Mouse (Mus musculus) CH12.LX (cell line): ENCODE measurements around the gene Setd2. TPM values are rescaled to one million over a fixed set of nuclear protein-coding genes. Genes with fewer than 3 reads are reported as not detected.

Source experiments
- DNase-seq: peaks from one replicate; pipeline ENCODE4 v3.0.0-alpha.2; 2013; ENCODE audit errors: extremely low read depth
- H3K27ac ChIP-seq: 2 replicates; pipeline ENCODE4 v1.5.1; 2012; ENCODE audit warnings: low read depth, mild to moderate bottlenecking, control low read depth, moderate library complexity; ENCODE audit not compliant: insufficient read depth
- H3K27me3 ChIP-seq: replicated peaks from 2 replicates; pipeline ENCODE3; 2012; ENCODE audit warnings: inconsistent platforms
- H3K36me3 ChIP-seq, 2 experiments: replicated peaks in 1 of 2; 2 replicates each; pipeline versions ENCODE3 to v1.6.1; 2012; ENCODE audit warnings: inconsistent platforms in 1 of 2, low read length in 1 of 2, mild to moderate bottlenecking in 1 of 2, mixed read lengths in 1 of 2, moderate library complexity in 1 of 2; ENCODE audit not compliant: control insufficient read depth in 1 of 2, insufficient read depth in 1 of 2
- H3K4me1 ChIP-seq, 2 experiments: 2 replicates each; pipeline ENCODE4 v1.6.1; 2012; ENCODE audit warnings: inconsistent platforms in 1 of 2, moderate library complexity in 1 of 2; ENCODE audit not compliant: insufficient read depth in 2 of 2, control insufficient read depth in 1 of 2
- H3K4me2 ChIP-seq: 2 replicates; pipeline ENCODE4 v1.6.1; 2012; ENCODE audit warnings: low read depth, mild to moderate bottlenecking, control low read depth; ENCODE audit not compliant: poor library complexity, insufficient read depth, severe bottlenecking
- H3K4me3 ChIP-seq, 3 experiments: fragments of 150-350 bp in 1 of 3; sonication (generic) in 1 of 3; replicated peaks in 1 of 3; 2 replicates each; pipeline versions ENCODE3 to v1.5.1; 2011 to 2012; ENCODE audit warnings: low read depth in 2 of 3, low read length in 2 of 3, mild to moderate bottlenecking in 2 of 3, moderate library complexity in 2 of 3, control low read depth in 1 of 3, improper control_type of control experiment in 1 of 3, inconsistent platforms in 1 of 3, mixed read lengths in 1 of 3; ENCODE audit not compliant: poor library complexity in 1 of 3
- H3K79me2 ChIP-seq: replicated peaks from 2 replicates; pipeline ENCODE4 v1.6.1; 2012; ENCODE audit warnings: mild to moderate bottlenecking, moderate library complexity; ENCODE audit not compliant: control insufficient read depth, poor library complexity, insufficient read depth, severe bottlenecking; ENCODE audit errors: extremely low read depth
- H3K9ac ChIP-seq: 2 replicates; pipeline ENCODE4 v1.6.1; 2012; ENCODE audit warnings: low read depth, mild to moderate bottlenecking, control low read depth, moderate library complexity; ENCODE audit not compliant: insufficient read depth
- H3K9me3 ChIP-seq: replicated peaks from 2 replicates; pipeline ENCODE3; 2012; ENCODE audit warnings: low read length, inconsistent platforms, mixed read lengths
- BHLHE40 ChIP-seq: IDR thresholded peaks from 2 replicates; pipeline ENCODE4 v1.6.1; 2011; ENCODE audit warnings: mild to moderate bottlenecking, low read depth, low read length, improper control_type of control experiment
- CHD1 ChIP-seq: IDR thresholded peaks from 2 replicates; pipeline ENCODE4 v1.6.1; 2012; ENCODE audit warnings: low read depth, low read length, improper control_type of control experiment, inconsistent platforms
- CHD2 ChIP-seq: IDR thresholded peaks from 2 replicates; pipeline ENCODE4 v1.6.1; 2011; ENCODE audit warnings: low read length, improper control_type of control experiment
- CTCF ChIP-seq, 2 experiments: IDR thresholded peaks in 1 of 2; conservative IDR thresholded peaks in 1 of 2; 2 replicates each; pipeline ENCODE4 v1.5.1; 2011 to 2012; ENCODE audit warnings: low read depth in 2 of 2, low read length in 2 of 2, improper control_type of control experiment in 1 of 2, inconsistent platforms in 1 of 2, mild to moderate bottlenecking in 1 of 2, moderate library complexity in 1 of 2
- E2F4 ChIP-seq: IDR thresholded peaks from 2 replicates; pipeline ENCODE4 v1.6.1; 2011; ENCODE audit warnings: low read depth, low read length, improper control_type of control experiment; ENCODE audit not compliant: insufficient replicate concordance
- ELF1 ChIP-seq: IDR thresholded peaks from 2 replicates; pipeline ENCODE4 v1.6.1; 2014; ENCODE audit warnings: low read depth, mild to moderate bottlenecking, inconsistent platforms, low read length, improper control_type of control experiment
- EP300 ChIP-seq: IDR thresholded peaks from 2 replicates; pipeline ENCODE4 v1.6.1; 2011; ENCODE audit warnings: low read length, improper control_type of control experiment
- IRF4 ChIP-seq: IDR thresholded peaks from 2 replicates; pipeline ENCODE4 v1.6.1; 2014; ENCODE audit warnings: low read depth, mild to moderate bottlenecking, inconsistent platforms, low read length, improper control_type of control experiment
- JUND ChIP-seq: conservative IDR thresholded peaks from 2 replicates; pipeline ENCODE4 v1.6.1; 2011; ENCODE audit warnings: low read depth, low read length, improper control_type of control experiment
- KAT2A ChIP-seq: IDR thresholded peaks from 2 replicates; pipeline ENCODE4 v1.6.1; 2012; ENCODE audit warnings: low read length, improper control_type of control experiment, inconsistent platforms; ENCODE audit not compliant: insufficient replicate concordance
- MAFK ChIP-seq: IDR thresholded peaks from 2 replicates; pipeline ENCODE4 v1.6.1; 2011; ENCODE audit warnings: low read length, improper control_type of control experiment; ENCODE audit not compliant: insufficient replicate concordance
- MAX ChIP-seq: IDR thresholded peaks from 2 replicates; pipeline ENCODE4 v1.6.1; 2011; ENCODE audit warnings: low read length, improper control_type of control experiment
- MAZ ChIP-seq: IDR thresholded peaks from 2 replicates; pipeline ENCODE4 v1.6.1; 2012; ENCODE audit warnings: low read depth, mild to moderate bottlenecking, inconsistent platforms, low read length, improper control_type of control experiment, moderate library complexity
- MEF2A ChIP-seq: IDR thresholded peaks from 2 replicates; pipeline ENCODE4 v1.6.1; 2014; ENCODE audit warnings: low read depth, mild to moderate bottlenecking, inconsistent platforms, low read length, improper control_type of control experiment, borderline replicate concordance
- MXI1 ChIP-seq: IDR thresholded peaks from 2 replicates; pipeline ENCODE4 v1.6.1; 2011; ENCODE audit warnings: mild to moderate bottlenecking, low read depth, low read length, improper control_type of control experiment
- MYC ChIP-seq: IDR thresholded peaks from 2 replicates; pipeline ENCODE4 v1.6.1; 2011; ENCODE audit warnings: low read depth, mild to moderate bottlenecking, improper control_type of control experiment, low read length
- NRF1 ChIP-seq: IDR thresholded peaks from 2 replicates; pipeline ENCODE4 v1.6.1; 2014; ENCODE audit warnings: low read depth, mild to moderate bottlenecking, inconsistent platforms, low read length, improper control_type of control experiment, moderate library complexity
- PAX5 ChIP-seq: IDR thresholded peaks from 2 replicates; pipeline ENCODE4 v1.6.1; 2012; ENCODE audit warnings: low read length, inconsistent platforms, mixed read lengths
- POLR2A ChIP-seq: IDR thresholded peaks from 2 replicates; pipeline ENCODE4 v1.6.1; 2011; ENCODE audit warnings: low read depth, mild to moderate bottlenecking, improper control_type of control experiment, low read length
- POLR2AphosphoS2 ChIP-seq: IDR thresholded peaks from 2 replicates; pipeline ENCODE4 v1.6.1; 2011; ENCODE audit warnings: low read depth, low read length, improper control_type of control experiment
- RAD21 ChIP-seq: IDR thresholded peaks from 2 replicates; pipeline ENCODE4 v1.6.1; 2011; ENCODE audit warnings: low read depth, mild to moderate bottlenecking, low read length, improper control_type of control experiment, moderate library complexity
- RCOR1 ChIP-seq: conservative IDR thresholded peaks from 2 replicates; pipeline ENCODE4 v1.6.1; 2012; ENCODE audit warnings: low read depth, mild to moderate bottlenecking, inconsistent platforms, low read length, improper control_type of control experiment
- SIN3A ChIP-seq: IDR thresholded peaks from 2 replicates; pipeline ENCODE4 v1.6.1; 2012; ENCODE audit warnings: low read length, improper control_type of control experiment, inconsistent platforms
- SMC3 ChIP-seq: IDR thresholded peaks from 2 replicates; pipeline ENCODE4 v1.6.1; 2011; ENCODE audit warnings: low read depth, low read length, improper control_type of control experiment
- TBP ChIP-seq: conservative IDR thresholded peaks from 2 replicates; pipeline ENCODE4 v1.6.1; 2011; ENCODE audit warnings: low read depth, low read length, improper control_type of control experiment
- TCF12 ChIP-seq: IDR thresholded peaks from 2 replicates; pipeline ENCODE4 v1.6.1; 2014; ENCODE audit warnings: low read depth, mild to moderate bottlenecking, inconsistent platforms, low read length, improper control_type of control experiment
- UBTF ChIP-seq: IDR thresholded peaks from 2 replicates; pipeline ENCODE4 v1.6.1; 2012; ENCODE audit warnings: low read depth, mild to moderate bottlenecking, inconsistent platforms, low read length, improper control_type of control experiment, moderate library complexity
- USF1 ChIP-seq: IDR thresholded peaks from 2 replicates; pipeline ENCODE4 v1.6.1; 2014; ENCODE audit warnings: low read depth, mild to moderate bottlenecking, inconsistent platforms, low read length, improper control_type of control experiment
- ZC3H11A ChIP-seq: IDR thresholded peaks from 2 replicates; pipeline ENCODE4 v1.6.1; 2012; ENCODE audit warnings: low read depth, mild to moderate bottlenecking, inconsistent platforms, low read length, improper control_type of control experiment
- ZKSCAN1 ChIP-seq: IDR thresholded peaks from 2 replicates; pipeline ENCODE4 v1.6.1; 2012; ENCODE audit warnings: low read depth, inconsistent platforms, low read length, improper control_type of control experiment, borderline replicate concordance
- ZNF384 ChIP-seq: IDR thresholded peaks from 2 replicates; pipeline ENCODE4 v1.6.1; 2012; ENCODE audit warnings: low read depth, low read length, improper control_type of control experiment, inconsistent platforms
- dilution Hi-C: fragments of 300-500 bp; cut with MboI; formaldehyde crosslinking; loops from 2 replicates; pipeline ENCODE4 v1.14.3; 2020; ENCODE audit warnings: low sequenced_read_pairs; ENCODE audit not compliant: extremely low pct_unique_long_range_greater_than_20kb, extremely low pct_ligation_motif_present
- in situ Hi-C: fragments of 300-500 bp; cut with MboI; formaldehyde crosslinking; loops from 3 replicates; pipeline ENCODE4 v1.14.3; 2019; ENCODE audit warnings: low sequenced_read_pairs, low pct_ligation_motif_present, low pct_unique_long_range_greater_than_20kb, mixed read lengths
- polyA plus RNA-seq: library from polyadenylated mRNA; unstranded; fragments of >175 nt; gene quantifications from 2 replicates; pipeline ENCODE4 v1.2.1, GENCODE M21; 2012; ENCODE audit warnings: low read depth; ENCODE audit not compliant: insufficient read length
- total RNA-seq, 2 experiments: library from RNA; depleted of rRNA; stranded (reverse); fragments of 300-350 nt in 1 of 2; fragments of >200 nt in 1 of 2; gene quantifications; 2 replicates each; pipeline ENCODE4 v1.2.3; 2012 to 2014

Gene Setd2
- total and polyA plus RNA-seq, 3 experiments: 35.8 to 87.1 (median 41.6) TPM

- Histone ChIP-seq H3K4me3 (peak overlapping the region in 1 of 3 experiments; percentile 54), H3K27ac (no peak overlapping the region), H3K9me3 (no peaks in the 10 kb centered on the region), H3K9ac (no peak overlapping the region), H3K4me2 (no peak overlapping the region), H3K4me1 (peaks cover 25 to 66% of the 10 kb centered on the region in 2 experiments), H3K27me3 (no peaks in the 10 kb centered on the region), H3K36me3 (peaks cover 15 to 57% of the 10 kb centered on the region in 2 experiments), H3K79me2 (no peaks in the 10 kb centered on the region)
- dilution Hi-C loops: no loop called here
- DNase-seq: no peak
- in situ Hi-C loops: loop anchor here (5.0 kb wide), 1 partner anchor 68 kb away; no protein-coding TSS in a partner anchor
- no peak for TF ChIP-seq CHD2
- TF ChIP-seq IRF4: no peak
- no peak for TF ChIP-seq SMC3
- no peak for TF ChIP-seq NRF1
- TF ChIP-seq UBTF: no peak
- no peak for TF ChIP-seq POLR2A
- TF ChIP-seq MYC: no peak
- TF ChIP-seq RAD21: no peak
Observed at GRCm38 (mm10) chr9:110644295-110644694, 111.9 kb downstream of the Setd2 start.

DNA sequence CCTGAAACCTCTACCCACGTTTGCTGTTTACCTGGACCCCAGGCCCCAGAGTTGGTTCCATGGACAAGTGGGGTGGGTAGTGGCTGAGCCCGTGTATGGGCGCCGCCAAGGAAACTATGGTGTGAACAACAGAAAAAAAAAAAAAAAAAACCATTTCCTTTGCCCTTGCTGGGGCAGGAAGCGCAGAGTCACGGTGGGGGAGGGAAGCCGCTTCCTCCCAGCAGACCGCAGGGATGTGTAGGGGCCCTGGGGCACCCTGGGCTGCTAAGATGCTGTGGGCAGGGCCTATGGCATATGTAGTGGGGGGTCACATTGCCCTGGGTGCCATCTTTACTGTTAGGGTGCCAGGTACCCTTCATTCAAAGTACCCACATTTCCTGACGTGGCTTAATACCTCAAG is 112.8 kb downstream of the Setd2 start:
- dilution Hi-C loops: no loop called here
- peak overlapping the region; percentile 56 for H3K27ac ChIP-seq
- H3K36me3 ChIP-seq: peaks cover 10 to 50% of the 10 kb centered on the region in 2 experiments
- no peaks in the 10 kb centered on the region for H3K9me3 ChIP-seq
- H3K4me1 ChIP-seq: peaks cover 25 to 66% of the 10 kb centered on the region in 2 experiments
- no peaks in the 10 kb centered on the region for H3K27me3 ChIP-seq
- no peaks in the 10 kb centered on the region for H3K79me2 ChIP-seq
- peak; percentile 80 for DNase-seq
- H3K9ac ChIP-seq: peak overlapping the region; percentile 73
- H3K4me3 ChIP-seq: peak overlapping the region; percentile 26 to 54 (median 50)
- peak overlapping the region; percentile 61 for H3K4me2 ChIP-seq
- in situ Hi-C loops: no loop called here
- TF ChIP-seq EP300 (peak; percentile 32; the same call in 1 of the 2 replicates), PAX5 (no peak), MXI1 (no peak), KAT2A (no peak), ELF1 (peak; percentile 69), MAX (no peak), TBP (no peak), MAZ (no peak; the same call in none of the 2 replicates), RAD21 (no peak), ZNF384 (peak; percentile 97), UBTF (no peak), NRF1 (no peak), CTCF (conservative IDR thresholded peaks at IDR 0.05 in 1 of 2, IDR thresholded peaks at IDR 0.05 in 1 of 2; ENCODE audit: low read depth in 2 of 2, low read length in 2 of 2) (no peak), ZKSCAN1 (no peak), ZC3H11A (no peak), SMC3 (no peak), CHD2 (peak; percentile 74; the same call in 1 of the 2 replicates), RCOR1 (no peak), POLR2AphosphoS2 (no peak), E2F4 (no peak), JUND (no peak), USF1 (no peak), MAFK (peak; percentile 40; the same call in 1 of the 2 replicates), SIN3A (peak; percentile 45; the same call in 1 of the 2 replicates), MEF2A (peak; percentile 43; the same call in 1 of the 2 replicates), IRF4 (peak; percentile 32; the same call in 1 of the 2 replicates), POLR2A (peak; percentile 33; the same call in 1 of the 2 replicates), MYC (0 out of 2 replicates have a peak, but pooled peaks have one; percentile 13), CHD1 (no peak), BHLHE40 (0 out of 2 replicates have a peak, but pooled peaks have one; percentile 14), TCF12 (peak; percentile 28; the same call in 1 of the 2 replicates)
